In the genomic region with DNA sequence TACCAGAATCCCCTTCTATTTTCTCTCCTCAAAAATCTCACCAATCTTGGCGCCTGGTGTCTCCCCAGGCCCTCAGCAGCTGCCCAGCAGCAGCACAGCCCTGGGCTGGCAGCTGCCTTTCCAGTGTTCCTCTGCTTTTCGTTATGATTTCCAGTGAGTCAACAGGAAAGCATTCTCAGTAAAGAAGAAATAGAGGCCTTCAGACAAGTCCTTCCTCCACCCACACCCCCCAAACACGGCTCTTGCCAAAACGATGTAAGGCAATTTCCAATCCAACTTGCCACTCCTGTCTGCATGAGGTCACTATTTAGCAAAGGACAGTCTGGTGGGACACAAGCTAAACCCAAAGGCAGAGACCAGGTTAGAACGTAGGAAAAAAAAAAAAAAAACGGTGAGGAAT, we compare ENCODE assay signal across 8 mouse cellular contexts. TPM values are rescaled to one million over a fixed set of nuclear protein-coding genes. Genes with fewer than 3 reads are reported as not detected.
DNase-seq lines count a peak whose midpoint lies in the region; ATAC-seq lines count a peak whose summit lies in the region.
"Had no signal": no experiment of that assay in that cellular context is flagged by ENCODE, and none has a peak within 500 bp of the region (broad histone marks: within the 10 kb centered on the region; RNA-seq: fewer than 3 reads in every experiment).

No protein-coding gene starts in this region.

- H3K9me3 ChIP-seq in heart, embryonic 13.5 days: no peaks in the 10 kb centered on the region
- H3K9me3 ChIP-seq in liver, embryonic 11.5 days (ENCODE audit: control insufficient read depth, low read length): no peaks in the 10 kb centered on the region

- 43% methylated on average over 6 of the region's 6 CpGs for WGBS in heart, embryonic 13.5 days
- WGBS in liver, embryonic 11.5 days: 67% methylated on average over 6 of the region's 6 CpGs

- H3K4me2 ChIP-seq in heart, embryonic 13.5 days: no peak overlapping the region
- H3K4me2 ChIP-seq in liver, embryonic 11.5 days: no peak overlapping the region

- peak overlapping the region; percentile 74 for H3K27ac ChIP-seq in heart, embryonic 13.5 days (replicated peaks)
- no peak overlapping the region for H3K27ac ChIP-seq in liver, embryonic 11.5 days (ENCODE audit: low read depth, low read length)
- H3K27ac ChIP-seq: left cerebral cortex, adult 2 months had no signal

- no peak for ATAC-seq in heart, embryonic 13.5 days (ENCODE audit: extremely low read depth, insufficient number of reproducible peaks, low FRiP score, low TSS enrichment)
- ATAC-seq in liver, embryonic 11.5 days (replicated peaks; ENCODE audit: low FRiP score): no peak

- peaks cover 81% of the 10 kb centered on the region for H3K4me1 ChIP-seq in heart, embryonic 13.5 days
- peaks cover 24% of the 10 kb centered on the region for H3K4me1 ChIP-seq in liver, embryonic 11.5 days (replicated peaks; ENCODE audit: control insufficient read depth, insufficient read depth, low read length)

- H3K9ac ChIP-seq in heart, embryonic 13.5 days: peak overlapping the region; percentile 66
- no peak overlapping the region for H3K9ac ChIP-seq in liver, embryonic 11.5 days (ENCODE audit: low read depth, low read length)

- H3K36me3 ChIP-seq in heart, embryonic 13.5 days: no peaks in the 10 kb centered on the region
- no peaks in the 10 kb centered on the region for H3K36me3 ChIP-seq in liver, embryonic 11.5 days (ENCODE audit: control insufficient read depth, insufficient read depth, low read length)

- no peak overlapping the region for H3K4me3 ChIP-seq in heart, embryonic 13.5 days
- no peak overlapping the region for H3K4me3 ChIP-seq in liver, embryonic 11.5 days (ENCODE audit: low read depth, low read length)
- H3K4me3 ChIP-seq: left cerebral cortex, adult 2 months had no signal

- DNase-seq in NIH3T3 (ENCODE audit: low read depth): peak; percentile 87
- peak; percentile 66 for DNase-seq in adrenal gland, postnatal 14 days
- DNase-seq in lung, postnatal 25 days (ENCODE audit: low spot score): peak; percentile 74
- no peak for DNase-seq in cerebellum, adult 8-10 months
- no peak for DNase-seq in liver, embryonic 11.5 days (ENCODE audit: low spot score)
- no peak for DNase-seq in c-Kit-positive CD71-positive TER-119-positive erythroid progenitor cells, embryonic 14.5 days (ENCODE audit: low spot score)

- H3K27me3 ChIP-seq in heart, embryonic 13.5 days (replicated peaks): no peaks in the 10 kb centered on the region
- H3K27me3 ChIP-seq in liver, embryonic 11.5 days (replicated peaks; ENCODE audit: control insufficient read depth, insufficient read depth, low read length): no peaks in the 10 kb centered on the region

RNA-seq across cellular contexts. Expression of gene Iqgap1, which starts 39.0 kb away (rescaled TPM):
- total RNA-seq in adrenal gland, postnatal 14 days (2021): 70.0 and 95.3 TPM in 2 replicates
- 28.0 and 28.9 TPM in 2 replicates for polyA plus RNA-seq in heart, embryonic 13.5 days (2015; fragmentation: Nextera tagmentation; extraction: Ambion mirVana)
- 28.2 and 30.6 TPM in 2 replicates for polyA plus RNA-seq in liver, embryonic 11.5 days (2014; fragmentation: Nextera tagmentation; extraction: Ambion mirVana)

Comparison
In these comparisons a context has a peak if more than half of its experiments do, and no peak if none do; other contexts are left out.
1. DNase-seq: peak in NIH3T3 (single experiment), adrenal gland, postnatal 14 days (single experiment) and lung, postnatal 25 days (single experiment); none in cerebellum, adult 8-10 months (single experiment), liver, embryonic 11.5 days (single experiment) and c-Kit-positive CD71-positive TER-119-positive erythroid progenitor cells, embryonic 14.5 days (single experiment).